Mouse (Mus musculus): ENCODE data around the gene Ifit3.

DNA sequence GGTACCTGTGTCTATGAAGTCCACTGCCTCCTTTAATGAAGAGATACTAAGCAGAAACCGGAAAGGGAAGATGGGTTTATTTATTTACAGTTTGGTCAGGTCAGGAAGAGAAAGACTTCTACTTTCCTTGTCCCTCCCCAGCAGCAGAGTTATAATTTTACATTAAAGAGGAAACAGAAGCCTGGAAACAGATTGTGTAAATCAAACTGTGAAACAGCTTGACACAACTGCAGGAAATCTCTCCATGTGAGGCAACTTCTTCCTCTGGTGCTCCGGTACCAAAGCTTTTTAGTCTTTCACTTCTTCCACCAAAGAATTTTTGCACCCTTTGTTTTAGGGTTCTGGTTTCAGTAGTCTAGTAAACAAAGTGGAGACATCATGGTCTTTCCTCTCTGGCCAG is 50.2 kb downstream of the Ifit3 start:
- no peak for TF ChIP-seq CTCF (IDR thresholded peaks at IDR 0.05; ENCODE audit: borderline replicate concordance, control insufficient read depth, extremely low read depth, insufficient read depth, low read length, poor library complexity)
- TF ChIP-seq POLR2A (IDR thresholded peaks at IDR 0.05; ENCODE audit: control insufficient read depth, extremely low read depth, insufficient read depth, low read length, poor library complexity) = no peak

All from thymus, adult 2 months (tissue).